Mouse (Mus musculus) lung, adult 2 months (tissue): ENCODE measurements around the gene Trpv1. TPM values are rescaled to one million over a fixed set of nuclear protein-coding genes. Genes with fewer than 3 reads are reported as not detected.

Experiments used
- DNase-seq: peaks from one replicate; pipeline ENCODE4 v3.0.0; 2022
- H3K4me1 ChIP-seq: fragments of 200-500 bp; 2 replicates; pipeline ENCODE4 v1.6.1; 2011; ENCODE audit warnings: low read length; ENCODE audit not compliant: control insufficient read depth, insufficient read depth
- H3K4me3 ChIP-seq: fragments of 200-500 bp; replicated peaks from 2 replicates; pipeline ENCODE3; 2011; ENCODE audit warnings: low read depth, mild to moderate bottlenecking, control low read depth, low read length; ENCODE audit errors: extremely low read depth
- CTCF ChIP-seq: fragments of 200-500 bp; IDR thresholded peaks from 2 replicates; pipeline ENCODE4 v1.5.1; 2011; ENCODE audit warnings: mild to moderate bottlenecking, low read length, control low read depth; ENCODE audit not compliant: insufficient read depth
- POLR2A ChIP-seq: fragments of 200-500 bp; IDR thresholded peaks from 2 replicates; pipeline ENCODE4 v1.6.1; 2011; ENCODE audit warnings: low read depth, mild to moderate bottlenecking, control low read depth, low read length, borderline replicate concordance; ENCODE audit errors: extremely low read depth
- WGBS: fragments of 180-500 bp; shearing (Covaris S2); methylation state at CpG from one replicate; pipeline ENCODE4 v1.1.7; 2018; 5-methylcytosine and 5-hydroxymethylcytosine counted together
- polyA plus RNA-seq: library from polyadenylated mRNA; depleted of rRNA; stranded (reverse); fragments of >200 nt; gene quantifications from 2 replicates; pipeline ENCODE4 v1.2.3, GENCODE M21; 2012; rRNA removed

Gene Trpv1
- polyA plus RNA-seq, 1 experiment: 0.09 TPM

- DNase-seq: no peak
- no peak for TF ChIP-seq POLR2A
- no peak for TF ChIP-seq CTCF
- 69% methylated on average over 7 of the region's 7 CpGs for WGBS
- Histone ChIP-seq H3K4me3 (no peak within 1 kb of the TSS), H3K4me1 (no peaks in the 10 kb centered on the region)
These were observed 33.2 kb downstream of the Trpv1 start, which contains the start of gene Trpv3 for GRCm38 (mm10) chr11:73267267-73267666. TSS of gene Trpv3 (plus strand) at chr11:73267388.

- no peak for DNase-seq
- TF ChIP-seq CTCF: no peak
- no peak for TF ChIP-seq POLR2A
- no peaks in the 10 kb centered on the region for H3K4me1 ChIP-seq
- no peak overlapping the region for H3K4me3 ChIP-seq
- 27% methylated on average over 2 of the region's 2 CpGs for WGBS
These were observed 40.7 kb downstream of the Trpv1 start for GRCm38 (mm10) chr11:73274821-73275220.

- Histone ChIP-seq H3K4me3 (no peak overlapping the region), H3K4me1 (peaks cover 4% of the 10 kb centered on the region; the same call in 1 of the 2 replicates)
- WGBS: 34% methylated on average over 5 of the region's 5 CpGs
- TF ChIP-seq POLR2A (no peak), CTCF (no peak)
- no peak for DNase-seq
These were observed 46.6 kb downstream of the Trpv1 start for GRCm38 (mm10) chr11:73280710-73281109.

- 4% methylated on average over 16 of the region's 16 CpGs for WGBS
- no peak for TF ChIP-seq POLR2A
- TF ChIP-seq CTCF: peak; percentile 70
- Histone ChIP-seq H3K4me3 (peak overlapping the region; percentile 20), H3K4me1 (peaks cover 4% of the 10 kb centered on the region; the same call in 1 of the 2 replicates)
- DNase-seq: peak; percentile 46
These were observed 47.5 kb downstream of the Trpv1 start for GRCm38 (mm10) chr11:73281528-73282027.

GRCm38 (mm10) chr11:73283369-73283768 is 49.3 kb downstream of the Trpv1 start:
- WGBS: 51% methylated on average over 9 of the region's 9 CpGs
- H3K4me3 ChIP-seq: no peak overlapping the region
- H3K4me1 ChIP-seq: peaks cover 4% of the 10 kb centered on the region; the same call in 1 of the 2 replicates
- peak; percentile 4 for DNase-seq
- TF ChIP-seq POLR2A: no peak
- TF ChIP-seq CTCF: no peak

GRCm38 (mm10) chr11:73283926-73284325 is 49.8 kb downstream of the Trpv1 start:
- Histone ChIP-seq H3K4me3 (no peak overlapping the region), H3K4me1 (peaks cover 4% of the 10 kb centered on the region; the same call in 1 of the 2 replicates)
- no peak for TF ChIP-seq POLR2A
- no peak for TF ChIP-seq CTCF
- peak; percentile 7 for DNase-seq
- WGBS: 44% methylated on average over 1 of the region's 1 CpGs

- no peak overlapping the region for H3K4me3 ChIP-seq
- DNase-seq: no peak
- peaks cover 4% of the 10 kb centered on the region; the same call in 1 of the 2 replicates for H3K4me1 ChIP-seq
- no peak for TF ChIP-seq POLR2A
- TF ChIP-seq CTCF: no peak
These were observed 50.3 kb downstream of the Trpv1 start for GRCm38 (mm10) chr11:73284351-73284750.

GRCm38 (mm10) chr11:73289621-73290020 is 55.5 kb downstream of the Trpv1 start:
- WGBS: 71% methylated on average over 1 of the region's 1 CpGs
- H3K4me3 ChIP-seq: no peak overlapping the region
- no peaks in the 10 kb centered on the region for H3K4me1 ChIP-seq
- DNase-seq: no peak
- no peak for TF ChIP-seq POLR2A
- no peak for TF ChIP-seq CTCF

GRCm38 (mm10) chr11:73303123-73303522 is 69.0 kb downstream of the Trpv1 start:
- Histone ChIP-seq H3K4me3 (no peak overlapping the region), H3K4me1 (no peaks in the 10 kb centered on the region)
- WGBS: 67% methylated on average over 2 of the region's 2 CpGs
- DNase-seq: no peak
- no peak for TF ChIP-seq CTCF
- TF ChIP-seq POLR2A: no peak

Other genes with a start within 250 kb of the Trpv1 start
- 3.2 and 4.4 TPM in 2 replicates for gene P2rx1, start 235.2 kb upstream of the Trpv1 start, polyA plus RNA-seq
- 8.7 and 9.3 TPM in 2 replicates for gene Camkk1, start 215.3 kb upstream of the Trpv1 start, polyA plus RNA-seq
- gene Ncbp3, start 186.5 kb upstream of the Trpv1 start, polyA plus RNA-seq: 1.7 and 3.6 TPM in 2 replicates
- gene Itgae, start 143.7 kb upstream of the Trpv1 start, polyA plus RNA-seq: 3.8 and 4.3 TPM in 2 replicates
- 0.41 and 0.70 TPM in 2 replicates for gene Haspin, start 96.0 kb upstream of the Trpv1 start, polyA plus RNA-seq
- gene P2rx5, start 73.9 kb upstream of the Trpv1 start, polyA plus RNA-seq: 3.2 and 5.5 TPM in 2 replicates
- 47.9 and 55.4 TPM in 2 replicates for gene Emc6, start 57.3 kb upstream of the Trpv1 start, polyA plus RNA-seq
- 109 and 123 TPM in 2 replicates for gene Tax1bp3, start 57.2 kb upstream of the Trpv1 start, polyA plus RNA-seq
- gene Ctns, start 35.2 kb upstream of the Trpv1 start, polyA plus RNA-seq: 14.2 and 17.2 TPM in 2 replicates
- 3.7 and 4.4 TPM in 2 replicates for gene Shpk, start 34.8 kb upstream of the Trpv1 start, polyA plus RNA-seq
- gene Trpv3, start 33.1 kb downstream of the Trpv1 start, polyA plus RNA-seq: 0.14 and 0.49 TPM in 2 replicates
- 1.5 and 2.2 TPM in 2 replicates for gene Aspa, start 95.3 kb downstream of the Trpv1 start, polyA plus RNA-seq
- gene Gm49340, start 95.4 kb downstream of the Trpv1 start, polyA plus RNA-seq: 0.05 TPM in 1 of 2 replicates, not detected in the other
- gene Spata22, start 95.4 kb downstream of the Trpv1 start, polyA plus RNA-seq: not detected in 2 replicates
- not detected in 2 replicates for gene Olfr20, start 116.5 kb downstream of the Trpv1 start, polyA plus RNA-seq
- not detected in 2 replicates for gene Olfr376, start 137.0 kb downstream of the Trpv1 start, polyA plus RNA-seq
- not detected in 2 replicates for gene Olfr1, start 165.3 kb downstream of the Trpv1 start, polyA plus RNA-seq
- not detected in 2 replicates for gene Olfr378, start 194.2 kb downstream of the Trpv1 start, polyA plus RNA-seq
- gene Olfr380, start 223.2 kb downstream of the Trpv1 start, polyA plus RNA-seq: not detected in 2 replicates